Mouse (Mus musculus) left cerebral cortex, postnatal 4 days (tissue): Measurements from ENCODE around the gene Ccdc27. TPM values are rescaled to one million over a fixed set of nuclear protein-coding genes. Genes with fewer than 3 reads are reported as not detected.

Experiments used
- total RNA-seq, 2 experiments: library from RNA; stranded (reverse); gene quantifications; 2 replicates each; pipeline ENCODE4 v1.2.3; 2021

Gene Ccdc27
- total RNA-seq, 2 experiments from 2014 or later = 0.22 to 0.30 TPM

Other genes starting within 250 kb of the Ccdc27 start
- gene A430005L14Rik, start 85.4 kb downstream of the Ccdc27 start, total RNA-seq = 10 to 100 TPM; 17.2 to 19.2 TPM
- gene Dffb, start 67.6 kb downstream of the Ccdc27 start, total RNA-seq = 10 to 100 TPM; 15.1 to 17.0 TPM
- gene Cep104, start 67.5 kb downstream of the Ccdc27 start, total RNA-seq = 10 to 100 TPM; 22.5 to 23.1 TPM
- gene Lrrc47, start 30.9 kb downstream of the Ccdc27 start, total RNA-seq = 10 to 100 TPM; 54.2 to 59.9 TPM
- 1 to 10 TPM; 2.0 to 2.1 TPM for gene Smim1, start 16.4 kb downstream of the Ccdc27 start, total RNA-seq
- gene Trp73, start 97.5 kb upstream of the Ccdc27 start, total RNA-seq = 1 to 10 TPM; 3.7 to 4.3 TPM
- 10 to 100 TPM; 27.0 to 30.4 TPM for gene Wrap73, start 99.7 kb upstream of the Ccdc27 start, total RNA-seq
- 100 to 1,000 TPM; 119 to 121 TPM for gene Tprgl, start 118.0 kb upstream of the Ccdc27 start, total RNA-seq
- 10 to 100 TPM; 10.4 to 13.7 TPM for gene Megf6, start 128.1 kb upstream of the Ccdc27 start, total RNA-seq